Mouse (Mus musculus) brown adipose tissue, adult 24 weeks (tissue): ENCODE measurements around the gene Pla2g4b. TPM values are rescaled to one million over a fixed set of nuclear protein-coding genes. Genes with fewer than 3 reads are reported as not detected.

Source experiments
- H3K27ac ChIP-seq: fragments of 200-500 bp; replicated peaks from 2 replicates; pipeline ENCODE4 v1.5.1; 2012; ENCODE audit warnings: low read depth, mild to moderate bottlenecking, low read length
- H3K4me1 ChIP-seq: fragments of 200-500 bp; 2 replicates; pipeline ENCODE4 v1.6.1; 2012; ENCODE audit warnings: low read length, mixed read lengths; ENCODE audit not compliant: control insufficient read depth, insufficient read depth, insufficient read length
- H3K4me3 ChIP-seq: fragments of 200-500 bp; 2 replicates; pipeline ENCODE4 v1.5.1; 2012; ENCODE audit warnings: low read depth, mild to moderate bottlenecking, low read length, moderate library complexity; ENCODE audit not compliant: insufficient read depth
- polyA plus RNA-seq: library from polyadenylated mRNA; stranded (reverse); fragments of >200 nt; gene quantifications from 2 replicates; pipeline ENCODE4 v1.2.4, GENCODE M21; 2012; ENCODE audit not compliant: missing spikeins, insufficient read depth, insufficient read length

The Pla2g4b gene
- polyA plus RNA-seq, 1 experiment = not detected

GRCm38 (mm10) chr2:120066224-120066623 is 33.0 kb downstream of the Pla2g4b start:
- Histone ChIP-seq H3K4me3 (no peak overlapping the region), H3K4me1 (peaks cover under 1% of the 10 kb centered on the region; the same call in 1 of the 2 replicates), H3K27ac (no peak overlapping the region)

GRCm38 (mm10) chr2:120068555-120069465 is 35.6 kb downstream of the Pla2g4b start:
- H3K4me1 ChIP-seq = peaks cover 9% of the 10 kb centered on the region
- no peak overlapping the region for H3K4me3 ChIP-seq
- no peak overlapping the region for H3K27ac ChIP-seq

- Histone ChIP-seq H3K4me3 (no peak overlapping the region), H3K27ac (no peak overlapping the region)
Observed at GRCm38 (mm10) chr2:120069466-120069990, 36.3 kb downstream of the Pla2g4b start.

DNA sequence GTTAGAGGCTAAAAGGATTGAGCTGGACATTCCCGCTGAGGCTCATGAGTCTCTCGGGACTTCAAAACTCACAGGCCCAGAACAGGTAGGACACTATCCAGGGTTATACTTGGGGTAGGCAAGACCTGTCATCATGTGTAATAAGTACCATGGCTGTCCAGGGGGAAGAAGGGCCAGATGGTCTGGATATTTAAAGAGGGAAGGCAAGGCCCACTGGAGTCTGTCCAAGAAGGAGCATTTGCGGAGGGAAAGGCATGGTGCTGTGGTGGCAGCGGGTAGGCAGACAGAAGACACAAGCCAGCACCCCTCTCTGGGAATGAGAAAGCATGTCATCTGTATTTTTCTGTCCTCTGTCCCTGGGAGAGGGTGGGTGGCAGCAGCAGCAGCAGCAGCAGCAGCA is 40.9 kb downstream of the Pla2g4b start:
- H3K4me3 ChIP-seq = no peak overlapping the region
- H3K4me1 ChIP-seq = peaks cover 9% of the 10 kb centered on the region
- no peak overlapping the region for H3K27ac ChIP-seq

More at GRCm38 (mm10) chr2:120069466-120069990, 36.3 kb downstream of the Pla2g4b start:
- peaks cover 9% of the 10 kb centered on the region for H3K4me1 ChIP-seq

- Histone ChIP-seq H3K4me1 (peaks cover 9% of the 10 kb centered on the region), H3K27ac (no peak overlapping the region), H3K4me3 (no peak overlapping the region)
Observed at GRCm38 (mm10) chr2:120076076-120076705, 43.0 kb downstream of the Pla2g4b start.

- Histone ChIP-seq H3K27ac (no peak overlapping the region), H3K4me3 (no peak overlapping the region), H3K4me1 (no peaks in the 10 kb centered on the region)
Observed at GRCm38 (mm10) chr2:120082416-120082815, 49.2 kb downstream of the Pla2g4b start.

DNA sequence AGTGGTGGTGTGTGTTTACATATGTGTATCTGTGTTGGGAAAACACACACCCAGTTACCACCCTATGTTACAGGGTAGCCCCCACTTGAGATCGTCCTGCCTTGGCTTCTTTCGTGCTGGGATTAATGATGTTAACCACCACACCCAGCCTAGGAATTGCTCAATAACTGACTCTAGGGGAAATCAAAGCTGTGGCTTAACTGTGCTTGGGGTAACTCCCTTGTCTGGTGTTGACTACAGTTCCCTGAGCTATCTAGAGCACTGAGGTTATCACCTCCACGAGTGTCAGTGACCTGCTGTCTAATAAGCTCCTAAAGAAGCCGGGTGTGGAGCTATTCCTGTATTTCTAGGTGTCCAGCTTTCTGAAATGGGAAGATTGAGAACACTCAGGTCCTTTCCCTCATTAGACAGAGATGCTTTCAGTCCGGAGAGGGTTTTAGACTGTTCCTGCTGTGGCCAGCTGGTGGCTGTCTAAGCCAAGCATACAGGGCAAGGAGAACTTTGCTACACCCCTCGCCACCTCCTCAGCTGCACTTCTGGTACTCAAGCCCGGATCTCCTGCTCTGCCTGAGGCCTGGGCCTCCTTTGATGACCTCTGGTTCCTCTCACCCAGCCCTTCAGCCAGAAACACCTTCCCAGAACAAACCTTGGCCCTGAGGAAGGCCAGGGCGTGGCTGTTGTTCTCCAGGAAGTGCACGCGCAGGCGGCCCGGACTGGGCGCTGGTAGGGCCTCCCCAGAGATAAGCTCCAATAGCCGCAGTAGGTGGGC is 51.6 kb downstream of the Pla2g4b start:
- Histone ChIP-seq H3K4me3 (no peak overlapping the region), H3K27ac (no peak overlapping the region), H3K4me1 (no peaks in the 10 kb centered on the region)

DNA sequence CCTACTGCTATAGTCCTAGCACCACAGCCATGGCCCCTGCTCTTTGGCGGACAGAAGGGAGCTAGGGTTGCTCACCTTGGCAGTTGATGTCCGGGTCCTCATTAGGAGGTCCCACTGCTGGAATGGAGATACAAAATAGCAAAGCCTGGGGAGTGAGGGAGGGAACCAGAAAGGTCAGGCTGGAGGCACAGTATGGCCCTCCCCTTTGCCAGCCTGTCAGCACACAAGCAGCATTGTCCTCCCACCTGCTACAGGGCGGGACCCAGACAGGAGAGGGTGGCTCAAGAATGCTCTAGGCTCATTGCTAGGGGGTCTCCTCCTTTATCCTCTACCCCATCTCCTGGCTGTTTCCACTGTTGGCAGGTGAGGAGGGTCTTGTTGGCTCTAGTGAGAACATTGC is 52.8 kb downstream of the Pla2g4b start:
- Histone ChIP-seq H3K4me3 (no peak overlapping the region), H3K4me1 (no peaks in the 10 kb centered on the region), H3K27ac (no peak overlapping the region)

DNA sequence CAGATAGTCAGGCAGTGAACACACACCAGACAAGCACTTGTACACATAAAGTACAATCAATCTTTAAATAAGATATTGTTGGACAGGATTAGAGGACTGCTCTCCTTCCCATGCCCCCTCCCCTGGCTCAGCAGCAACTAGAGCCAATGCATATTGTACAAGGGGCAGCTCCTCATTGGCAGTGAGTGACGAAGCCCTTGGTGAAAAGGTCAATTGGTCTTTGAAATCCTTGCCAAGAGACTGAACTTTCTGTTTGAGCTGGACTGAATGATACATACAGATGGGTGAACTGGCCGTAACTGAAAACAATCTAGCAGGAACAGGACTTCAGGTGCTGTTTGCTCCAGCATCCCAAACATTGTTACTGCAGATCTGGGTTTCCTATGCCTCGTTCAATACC is 54.2 kb downstream of the Pla2g4b start:
- Histone ChIP-seq H3K4me1 (no peaks in the 10 kb centered on the region), H3K4me3 (no peak overlapping the region), H3K27ac (no peak overlapping the region)

- Histone ChIP-seq H3K4me3 (no peak overlapping the region), H3K4me1 (no peaks in the 10 kb centered on the region), H3K27ac (no peak overlapping the region)
Observed at GRCm38 (mm10) chr2:120087897-120088296, 54.7 kb downstream of the Pla2g4b start.

- Histone ChIP-seq H3K4me3 (no peak overlapping the region), H3K4me1 (no peaks in the 10 kb centered on the region), H3K27ac (no peak overlapping the region)
Observed at GRCm38 (mm10) chr2:120090979-120091378, 57.8 kb downstream of the Pla2g4b start.

Other genes starting within 250 kb of the Pla2g4b start
- gene Rpap1, start 245.9 kb upstream of the Pla2g4b start, polyA plus RNA-seq = 4.8 and 6.0 TPM in 2 replicates
- gene Tyro3, start 235.7 kb upstream of the Pla2g4b start, polyA plus RNA-seq = not detected in 2 replicates
- 9.9 and 14.3 TPM in 2 replicates for gene Mga, start 136.2 kb upstream of the Pla2g4b start, polyA plus RNA-seq
- gene Mapkbp1, start 60.7 kb upstream of the Pla2g4b start, polyA plus RNA-seq = 2.2 and 3.0 TPM in 2 replicates
- gene Jmjd7, start 5.9 kb upstream of the Pla2g4b start, polyA plus RNA-seq = 4.8 and 9.3 TPM in 2 replicates
- gene Gm28042, start 5.9 kb upstream of the Pla2g4b start, polyA plus RNA-seq = 0.54 TPM in 1 of 2 replicates, not detected in the other
- gene Ehd4, start 121.2 kb downstream of the Pla2g4b start, polyA plus RNA-seq = 10.6 and 11.7 TPM in 2 replicates
- not detected in 2 replicates for gene Pla2g4e, start 211.9 kb downstream of the Pla2g4b start, polyA plus RNA-seq